Mouse (Mus musculus) thymus, adult 2 months (tissue): ENCODE data around the gene Ssr4. TPM values are rescaled to one million over a fixed set of nuclear protein-coding genes. Genes with fewer than 3 reads are reported as not detected.

Experiments
- DNase-seq: peaks from one replicate; pipeline ENCODE4 v3.0.0; 2021
- H3K27ac ChIP-seq: fragments of 200-500 bp; 2 replicates; pipeline ENCODE4 v1.5.1; 2012; ENCODE audit warnings: low read length, control low read depth; ENCODE audit not compliant: control insufficient read depth, insufficient read depth
- H3K27me3 ChIP-seq: fragments of 200-500 bp; 2 replicates; pipeline ENCODE4 v1.6.1; 2012; ENCODE audit warnings: mild to moderate bottlenecking, low read length, moderate library complexity, mixed read lengths; ENCODE audit not compliant: control insufficient read depth, insufficient read depth
- H3K36me3 ChIP-seq: fragments of 200-500 bp; 2 replicates; pipeline ENCODE4 v1.6.1; 2012; ENCODE audit warnings: mild to moderate bottlenecking, low read length, moderate library complexity; ENCODE audit not compliant: control insufficient read depth, insufficient read depth
- H3K4me1 ChIP-seq: fragments of 200-500 bp; replicated peaks from 2 replicates; pipeline ENCODE4 v1.6.1; 2012; ENCODE audit warnings: low read length; ENCODE audit not compliant: control insufficient read depth, insufficient read depth
- H3K4me3 ChIP-seq: fragments of 200-500 bp; 2 replicates; pipeline ENCODE4 v1.5.1; 2012; ENCODE audit warnings: mild to moderate bottlenecking, low read length, control low read depth, moderate library complexity; ENCODE audit not compliant: control insufficient read depth, insufficient read depth
- CTCF ChIP-seq: fragments of 200-500 bp; IDR thresholded peaks from 2 replicates; pipeline ENCODE4 v1.5.1; 2012; ENCODE audit warnings: mild to moderate bottlenecking, control low read depth, low read length, moderate library complexity, borderline replicate concordance; ENCODE audit not compliant: control insufficient read depth, poor library complexity, insufficient read depth; ENCODE audit errors: extremely low read depth
- POLR2A ChIP-seq: fragments of 200-500 bp; IDR thresholded peaks from 2 replicates; pipeline ENCODE4 v1.6.1; 2012; ENCODE audit warnings: mild to moderate bottlenecking, low read length, control low read depth, moderate library complexity; ENCODE audit not compliant: control insufficient read depth, poor library complexity, insufficient read depth; ENCODE audit errors: extremely low read depth
- WGBS: fragments of 180-500 bp; shearing (Covaris S2); methylation state at CpG from one replicate; pipeline ENCODE4 v1.1.7; 2018; 5-methylcytosine and 5-hydroxymethylcytosine counted together
- polyA plus RNA-seq: library from polyadenylated mRNA; depleted of rRNA; stranded (reverse); fragments of >200 nt; gene quantifications from 2 replicates; pipeline ENCODE4 v1.2.3, GENCODE M21; 2012

Ssr4 gene
- polyA plus RNA-seq, 1 experiment: 216 TPM

- WGBS: 97% methylated on average over 4 of the region's 5 CpGs
- Histone ChIP-seq H3K4me1 (no peaks in the 10 kb centered on the region), H3K27me3 (no peaks in the 10 kb centered on the region), H3K36me3 (no peaks in the 10 kb centered on the region), H3K4me3 (no peak within 1 kb of the TSS), H3K27ac (no peak within 1 kb of the TSS)
- no peak for DNase-seq
- TF ChIP-seq CTCF: no peak
- no peak for TF ChIP-seq POLR2A
Measured at GRCm38 (mm10) chrX:73756334-73757140, 30.3 kb upstream of the Ssr4 start, which contains the start of gene Plxnb3. Gene Plxnb3, plus strand, starts transcription at chrX:73757090.

- Histone ChIP-seq H3K27me3 (no peaks in the 10 kb centered on the region), H3K36me3 (no peaks in the 10 kb centered on the region), H3K4me1 (no peaks in the 10 kb centered on the region), H3K27ac (no peak overlapping the region), H3K4me3 (no peak overlapping the region)
- no peak for TF ChIP-seq POLR2A
- TF ChIP-seq CTCF: no peak
- WGBS: 92% methylated on average over 13 of the region's 13 CpGs
- DNase-seq: no peak
Measured at GRCm38 (mm10) chrX:73758611-73759290, 28.1 kb upstream of the Ssr4 start.

- H3K27ac ChIP-seq: no peak overlapping the region
- H3K27me3 ChIP-seq: no peaks in the 10 kb centered on the region
- TF ChIP-seq CTCF (no peak), POLR2A (no peak)
- H3K4me1 ChIP-seq: 0 out of 2 replicates have a peak, but pooled peaks cover 5% of the 10 kb centered on the region
- H3K36me3 ChIP-seq: no peaks in the 10 kb centered on the region
- DNase-seq: no peak
- no peak overlapping the region for H3K4me3 ChIP-seq
- 59% methylated on average over 1 of the region's 1 CpGs for WGBS
Measured at GRCm38 (mm10) chrX:73765311-73765710, 21.5 kb upstream of the Ssr4 start.

GRCm38 (mm10) chrX:73767267-73767666 lies 19.6 kb upstream of the Ssr4 start:
- Histone ChIP-seq H3K27ac (no peak overlapping the region), H3K4me3 (no peak overlapping the region), H3K4me1 (0 out of 2 replicates have a peak, but pooled peaks cover 5% of the 10 kb centered on the region), H3K27me3 (no peaks in the 10 kb centered on the region), H3K36me3 (no peaks in the 10 kb centered on the region)
- TF ChIP-seq CTCF: no peak
- TF ChIP-seq POLR2A: no peak
- peak; percentile 31 for DNase-seq
- 84% methylated on average over 9 of the region's 9 CpGs for WGBS

- Histone ChIP-seq H3K4me3 (no peak within 1 kb of the TSS), H3K27ac (no peak within 1 kb of the TSS), H3K4me1 (no peaks in the 10 kb centered on the region), H3K27me3 (no peaks in the 10 kb centered on the region), H3K36me3 (peaks cover 8% of the 10 kb centered on the region)
- no peak for TF ChIP-seq POLR2A
- TF ChIP-seq CTCF: no peak
- WGBS: 16% methylated on average over 9 of the region's 9 CpGs
- no peak for DNase-seq
Measured at GRCm38 (mm10) chrX:73774168-73774760, 12.6 kb upstream of the Ssr4 start, which contains the start of gene Srpk3. Gene Srpk3, plus strand, starts transcription at chrX:73774405.

- Histone ChIP-seq H3K27me3 (no peaks in the 10 kb centered on the region), H3K36me3 (peaks cover 15% of the 10 kb centered on the region), H3K4me3 (no peak overlapping the region), H3K4me1 (no peaks in the 10 kb centered on the region), H3K27ac (no peak overlapping the region)
- WGBS: 84% methylated on average over 10 of the region's 10 CpGs
- DNase-seq: no peak
- TF ChIP-seq POLR2A (no peak), CTCF (no peak)
Measured at GRCm38 (mm10) chrX:73774802-73775483, 11.9 kb upstream of the Ssr4 start.
